Mouse (Mus musculus) ES-Bruce4 (cell line): ENCODE results near the gene Ppara.

Experiments
- CTCF ChIP-seq: IDR thresholded peaks from one replicate; pipeline ENCODE4 v1.8.1; 2011; ENCODE audit warnings: low read depth, low read length
- EP300 ChIP-seq: IDR thresholded peaks from 2 replicates; pipeline ENCODE4 v1.6.1; 2011; ENCODE audit warnings: low read depth, low read length; ENCODE audit not compliant: insufficient read depth
- POLR2A ChIP-seq: IDR thresholded peaks from one replicate; pipeline ENCODE4 v1.8.1; 2011; ENCODE audit warnings: low read length; ENCODE audit not compliant: insufficient read depth

DNA sequence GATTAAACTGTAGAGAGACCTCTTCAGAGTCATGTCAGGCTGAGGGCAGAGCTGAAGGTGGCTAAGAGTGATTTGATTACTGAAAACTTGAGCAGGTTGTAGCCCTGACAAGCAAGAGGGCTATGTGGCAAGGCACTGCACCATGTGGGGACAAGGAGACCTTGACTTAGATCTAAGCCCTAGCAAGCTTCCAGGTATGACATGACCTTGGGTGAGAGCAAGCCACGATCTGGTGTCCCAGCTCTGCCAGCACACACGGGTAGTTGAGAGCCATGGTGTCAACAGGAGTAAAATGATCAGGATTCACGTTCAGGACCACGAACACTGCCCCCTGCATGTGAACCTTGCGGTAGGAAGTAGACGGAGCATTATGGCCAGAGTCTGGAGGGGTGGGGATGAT lies 20.4 kb downstream of the Ppara start:
- TF ChIP-seq POLR2A (no peak), CTCF (no peak), EP300 (no peak)
